Mouse (Mus musculus) granulocyte monocyte progenitor cell, adult 5-6 weeks (primary cell): ENCODE measurements around the gene Ift46. TPM values are rescaled to one million over a fixed set of nuclear protein-coding genes. Genes with fewer than 3 reads are reported as not detected.

ENCODE experiments used
- ATAC-seq: replicated peaks from 2 replicates; pipeline ENCODE4 v1.8.0; 2016; ENCODE audit warnings: mild to moderate bottlenecking, moderate TSS enrichment, inconsistent platforms; ENCODE audit not compliant: poor library complexity, severe bottlenecking
- total RNA-seq, 2 experiments: library from RNA; stranded (forward) in 1 of 2; stranded (reverse) in 1 of 2; fragments of 200-712, 200-1000 nt in 1 of 2; fragments of >200 nt in 1 of 2; fragmentation: Nextera tagmentation in 1 of 2; gene quantifications; 2 replicates each; pipeline ENCODE4 v1.2.3; 2014 to 2017

Ift46 gene
- total RNA-seq (2014; fragmentation: Nextera tagmentation) (19.8 and 43.7 TPM in 2 replicates), total RNA-seq (2017) (32.7 and 39.6 TPM in 2 replicates)

DNA sequence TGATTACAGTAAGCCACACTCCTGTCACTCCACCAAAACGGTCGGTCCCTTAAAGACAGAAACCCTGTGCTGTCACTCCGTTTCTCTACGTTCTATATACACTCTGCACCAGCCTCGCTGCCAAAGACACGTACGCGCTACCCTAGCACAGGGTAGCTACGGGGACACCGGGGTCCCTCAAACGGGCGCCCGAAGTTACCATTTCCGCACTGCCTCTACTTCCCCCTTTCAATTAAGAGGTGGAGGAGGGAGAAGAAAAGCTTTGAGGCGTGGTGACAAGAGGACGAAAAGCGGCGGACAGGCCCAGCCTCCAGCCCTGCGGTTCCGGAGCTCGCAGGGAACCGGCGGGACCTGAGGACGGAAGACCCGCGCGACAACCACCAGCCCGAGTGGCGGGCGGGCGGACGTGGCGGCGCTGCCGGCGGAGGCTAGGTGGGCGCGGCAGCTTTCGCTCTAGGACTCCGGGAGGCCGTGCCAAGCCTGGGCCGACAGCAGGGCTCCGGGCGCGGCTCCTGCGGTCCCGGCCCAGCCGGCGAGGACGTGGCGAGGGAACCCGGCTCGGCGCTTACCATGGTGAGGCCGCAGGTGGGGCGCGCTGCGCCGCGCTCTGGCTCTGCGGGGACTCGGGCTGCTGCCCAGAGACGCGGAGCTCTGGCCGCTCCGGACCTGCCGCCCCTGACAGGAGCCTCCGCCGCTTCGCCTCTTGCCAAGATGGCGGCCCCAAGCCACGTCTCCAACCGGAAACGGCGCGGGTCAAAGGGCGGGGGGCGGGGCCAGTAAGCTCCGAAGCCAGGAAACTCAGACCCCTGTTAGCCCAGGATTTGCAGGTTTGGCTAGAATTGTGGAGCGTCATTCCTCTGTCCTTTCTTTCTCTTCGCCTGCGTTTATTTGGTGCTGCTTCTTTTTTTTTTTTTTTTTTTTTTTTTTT is at the start of gene Ift46, which contains the start of gene Arcn1:
Ift46 (plus strand) TSS at position 808 of the 928 bp plus-strand sequence.
Arcn1 (minus strand) TSS at position 745 of the 928 bp plus-strand sequence.
- peak; percentile 92 for ATAC-seq

DNA sequence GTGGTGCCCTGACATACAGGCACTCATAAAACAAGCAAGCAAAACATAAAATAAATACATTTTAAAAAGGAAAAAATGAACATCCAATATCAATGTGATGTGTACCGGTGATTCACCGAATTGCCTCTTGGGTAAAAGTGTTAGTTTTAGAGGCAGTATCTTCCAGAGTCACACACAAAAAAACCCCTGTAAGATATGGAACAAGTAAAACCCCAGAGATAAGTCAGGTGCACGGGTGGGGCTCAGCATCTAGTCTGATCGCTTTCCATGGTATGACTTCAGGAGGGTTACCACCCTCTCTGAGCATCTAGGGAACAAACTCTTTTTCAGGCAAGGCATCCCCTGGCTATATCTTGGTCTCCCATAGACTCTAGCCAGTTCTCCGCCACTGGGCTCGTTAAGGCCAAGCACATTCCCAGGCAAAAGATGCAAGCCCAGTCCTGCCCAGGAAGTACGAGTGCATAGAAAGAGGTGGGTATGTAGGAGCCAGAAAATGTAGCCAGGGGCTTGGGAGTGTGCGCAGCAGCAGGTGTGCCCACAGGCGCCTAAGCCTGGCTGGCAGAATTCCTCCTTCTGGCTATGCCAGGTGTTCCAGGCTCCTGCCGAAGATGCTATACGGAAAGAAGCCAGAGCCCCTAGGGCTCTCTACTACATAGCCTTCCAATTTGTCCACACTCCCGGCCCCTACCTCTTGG is 48.6 kb upstream of the Ift46 start:
- no peak for ATAC-seq

DNA sequence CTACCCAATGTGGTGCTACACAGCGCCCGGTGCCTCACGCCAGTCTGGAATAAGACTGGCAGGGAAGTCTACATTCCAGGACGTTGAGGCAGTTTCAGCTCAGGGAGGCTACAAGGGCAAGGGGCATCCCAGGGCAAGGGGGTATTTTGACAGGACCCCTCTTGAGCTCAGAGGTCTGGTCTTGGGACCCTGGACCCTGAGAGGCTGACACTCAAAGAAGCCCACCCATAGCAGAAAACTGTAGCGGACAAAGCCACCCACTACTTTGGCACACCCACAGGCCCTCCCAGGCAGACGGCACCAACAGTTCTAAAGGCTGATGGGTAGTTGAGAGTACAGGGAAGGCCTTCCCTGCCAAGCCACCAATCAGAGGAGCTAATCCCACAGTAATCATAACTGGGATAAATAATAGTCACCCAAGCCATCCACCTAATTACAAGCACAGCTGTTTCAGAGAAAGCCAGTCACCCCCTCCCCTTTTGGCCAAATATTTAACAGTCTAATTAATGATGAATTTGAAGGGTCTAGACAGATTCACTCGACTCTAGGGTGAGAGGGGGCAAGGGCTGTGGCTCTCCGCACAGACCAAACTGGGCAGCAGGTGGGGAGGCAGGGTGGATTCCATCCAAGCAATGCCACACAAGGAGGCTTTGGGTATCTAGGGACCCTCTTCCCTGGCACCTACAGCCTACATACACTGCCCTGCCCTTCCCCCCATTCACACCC is 47.9 kb upstream of the Ift46 start:
- ATAC-seq: no peak

DNA sequence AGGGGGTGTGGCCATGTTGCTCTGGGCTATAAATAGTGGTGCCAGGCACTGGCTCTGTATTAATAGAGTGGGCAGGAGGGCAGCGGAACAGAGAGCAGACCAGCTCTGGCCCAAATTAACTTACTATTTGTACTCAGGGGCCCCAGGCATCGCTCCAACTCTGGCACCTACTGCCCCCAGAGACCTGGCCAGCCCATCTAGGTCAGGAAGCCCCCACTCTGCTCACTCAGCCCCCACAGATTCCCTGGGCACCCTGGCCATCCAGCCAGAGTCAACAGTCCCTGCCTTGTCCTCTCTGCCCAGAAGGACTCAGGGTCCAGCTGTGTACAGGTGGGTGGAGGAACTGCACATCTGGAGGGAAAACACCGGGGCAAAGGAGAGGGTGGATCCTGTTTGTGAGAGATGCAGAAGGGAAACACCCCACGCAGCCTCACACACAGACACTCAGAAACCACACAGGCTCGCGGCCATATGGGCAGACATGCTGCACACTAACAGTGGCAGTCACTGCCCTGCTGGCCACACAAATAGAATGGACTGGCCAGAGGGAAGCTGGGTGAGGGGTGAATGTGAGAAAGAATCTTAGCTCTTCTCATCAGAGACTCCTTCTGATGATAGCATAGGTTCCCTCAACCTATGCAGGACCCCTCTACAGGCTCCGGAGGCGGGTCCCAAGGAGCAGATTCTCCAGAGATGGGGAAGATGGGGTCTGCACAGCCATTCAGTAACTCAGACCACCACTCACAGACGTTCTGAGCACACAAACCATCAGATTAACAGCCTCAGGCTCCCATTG is 47.2 kb upstream of the Ift46 start:
- no peak; the same call in 1 of the 2 replicates for ATAC-seq

DNA sequence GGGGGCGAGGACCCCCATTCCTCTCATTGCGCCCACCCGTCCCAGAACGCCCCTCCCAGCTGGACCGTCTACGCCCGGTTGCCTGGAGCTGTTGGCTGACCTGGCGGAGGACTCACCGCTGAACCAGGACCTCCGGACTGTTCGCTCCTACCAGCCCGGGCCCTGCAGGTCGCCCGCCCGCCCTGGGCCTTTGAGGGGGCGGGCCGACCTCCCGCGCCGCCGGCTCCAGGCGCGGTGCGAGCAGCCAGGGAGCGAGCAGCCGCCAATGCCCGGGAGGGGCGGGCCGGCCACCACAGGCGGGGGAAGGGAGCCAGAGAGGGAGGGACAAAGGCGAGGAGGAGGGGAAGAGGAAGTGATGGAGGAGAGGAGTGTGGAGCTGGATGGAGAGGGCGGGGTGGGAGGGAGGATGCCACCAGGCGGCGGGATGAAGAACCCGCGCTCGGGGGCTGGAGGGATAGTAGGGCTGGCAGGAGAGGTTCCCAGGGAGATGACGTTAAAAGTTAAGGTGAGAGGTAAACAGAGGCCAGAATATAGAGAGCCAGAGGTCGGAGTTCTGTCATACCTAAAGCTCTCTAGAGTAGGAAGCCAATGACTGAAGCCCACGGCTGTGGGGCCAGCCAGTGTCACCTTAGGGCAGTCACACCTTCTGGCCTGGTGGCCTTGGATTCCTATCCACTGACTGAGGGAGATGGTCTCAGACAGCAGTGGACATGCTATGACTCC is 46.4 kb upstream of the Ift46 start:
- peak; percentile 91 for ATAC-seq

DNA sequence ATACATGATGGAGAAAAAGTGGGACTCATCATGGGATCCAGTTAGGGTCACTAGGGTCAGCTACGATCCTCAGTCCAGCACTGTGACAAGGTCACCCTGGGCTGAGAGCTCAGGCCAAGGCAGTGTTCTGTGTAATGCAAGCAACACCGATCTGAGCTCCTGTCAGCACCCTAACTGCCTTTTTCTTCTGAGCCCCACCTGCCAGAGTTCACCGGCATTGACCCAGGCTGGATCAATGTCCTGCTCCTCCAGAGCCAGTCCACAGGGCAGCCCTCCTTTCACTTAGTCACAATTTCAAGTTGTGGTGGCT is 45.9 kb upstream of the Ift46 start:
- ATAC-seq: no peak

DNA sequence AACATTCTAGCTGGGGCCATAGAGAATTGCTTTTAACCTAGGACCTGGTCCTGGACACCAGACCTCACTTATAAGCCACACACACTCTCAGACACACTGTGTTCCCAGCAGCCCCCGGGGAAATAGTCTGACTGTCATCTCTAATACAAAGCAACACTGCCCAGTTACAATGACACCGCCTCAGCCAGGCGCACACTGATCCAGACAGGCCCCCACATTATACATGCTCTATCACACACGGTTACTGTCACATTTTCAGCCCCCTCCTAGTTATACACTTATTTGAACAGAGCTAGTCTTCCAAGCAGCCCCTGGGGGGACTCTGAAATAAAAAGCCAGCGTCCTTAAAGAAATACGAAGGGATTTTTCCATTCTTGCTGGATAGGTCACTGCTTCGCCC is 45.1 kb upstream of the Ift46 start:
- no peak for ATAC-seq

DNA sequence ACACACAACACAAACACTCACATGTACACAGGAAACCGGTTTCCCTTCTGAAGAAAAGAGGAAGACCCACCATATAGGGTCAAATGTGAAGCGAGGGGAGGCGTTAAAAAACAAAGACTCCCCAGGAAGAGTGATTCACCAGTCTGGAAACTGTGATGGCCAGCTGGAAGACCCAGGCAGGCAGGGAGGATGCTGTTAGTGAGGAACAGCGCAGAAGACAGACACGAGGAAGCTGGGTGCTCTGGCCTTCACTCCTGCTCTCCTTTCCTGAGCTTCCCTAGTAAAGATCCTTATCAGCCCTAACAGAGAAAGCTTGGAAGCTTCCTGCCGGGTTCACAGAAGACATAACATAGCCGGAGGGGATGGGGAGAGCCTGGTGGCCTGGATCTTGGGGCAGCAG is 44.7 kb upstream of the Ift46 start:
- peak; percentile 33 for ATAC-seq

DNA sequence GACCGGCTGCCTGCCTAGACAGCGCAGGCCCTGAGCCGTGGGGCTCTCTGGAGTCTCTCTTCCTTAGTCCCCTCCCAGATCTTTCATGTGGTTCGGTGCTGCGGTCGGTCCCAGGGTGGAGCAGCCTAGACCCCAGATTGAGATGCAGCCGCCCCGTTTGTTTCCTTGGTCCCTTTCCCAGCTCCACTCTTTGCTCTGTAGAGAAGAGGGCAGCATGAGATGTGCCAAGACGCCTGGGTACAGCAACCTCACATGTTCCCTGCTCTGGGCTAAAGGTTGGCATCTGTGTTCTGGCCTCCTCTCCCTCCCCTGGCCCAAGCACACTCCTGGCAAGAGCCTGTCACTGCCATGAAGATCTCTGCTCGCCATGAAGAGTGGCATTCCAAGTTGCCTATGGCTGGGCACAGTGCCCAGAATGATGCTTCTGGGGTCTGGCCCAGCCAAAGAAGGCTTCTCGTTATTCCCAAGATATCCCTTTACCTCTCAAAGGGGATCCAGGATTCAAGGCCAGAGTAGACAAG is 44.1 kb upstream of the Ift46 start:
- no peak for ATAC-seq

DNA sequence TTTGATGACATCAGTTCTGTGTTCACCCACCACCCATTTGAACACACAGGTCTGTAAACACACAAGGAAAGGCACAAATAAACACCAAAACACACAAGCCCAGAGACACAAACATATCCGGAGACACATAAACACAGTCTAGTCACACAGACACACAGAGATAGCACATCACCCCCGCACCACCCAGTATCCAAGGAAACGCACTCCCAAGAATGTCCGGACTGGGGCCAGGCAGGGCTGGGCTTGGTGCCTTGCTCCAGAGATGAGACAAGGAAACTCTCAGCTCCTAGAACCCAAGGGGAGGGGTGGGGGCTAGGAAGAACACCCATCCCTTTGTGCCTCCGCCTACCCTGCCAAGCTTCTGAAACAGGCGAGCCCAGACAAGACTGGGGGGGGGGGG is 43.5 kb upstream of the Ift46 start:
- no peak for ATAC-seq

DNA sequence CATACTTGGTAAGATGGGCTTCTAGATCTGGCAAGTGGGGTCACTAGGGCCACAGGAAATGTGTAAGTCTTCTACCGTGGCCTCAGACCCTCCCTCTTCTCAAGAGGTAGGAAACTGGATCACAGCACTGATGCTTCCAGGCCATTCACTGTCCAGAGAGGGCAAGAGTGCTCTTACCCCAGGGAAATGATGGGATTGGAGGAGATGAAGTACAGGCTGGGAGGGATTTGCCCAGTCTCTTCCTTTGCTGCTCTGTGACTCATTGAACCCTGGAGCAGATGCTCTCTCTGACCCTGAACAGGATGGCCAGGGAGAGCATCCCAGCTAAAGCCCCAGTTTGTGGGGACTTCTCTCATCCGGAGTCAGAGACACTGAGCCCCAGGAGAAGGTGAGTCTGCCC is 43.0 kb upstream of the Ift46 start:
- ATAC-seq: no peak

DNA sequence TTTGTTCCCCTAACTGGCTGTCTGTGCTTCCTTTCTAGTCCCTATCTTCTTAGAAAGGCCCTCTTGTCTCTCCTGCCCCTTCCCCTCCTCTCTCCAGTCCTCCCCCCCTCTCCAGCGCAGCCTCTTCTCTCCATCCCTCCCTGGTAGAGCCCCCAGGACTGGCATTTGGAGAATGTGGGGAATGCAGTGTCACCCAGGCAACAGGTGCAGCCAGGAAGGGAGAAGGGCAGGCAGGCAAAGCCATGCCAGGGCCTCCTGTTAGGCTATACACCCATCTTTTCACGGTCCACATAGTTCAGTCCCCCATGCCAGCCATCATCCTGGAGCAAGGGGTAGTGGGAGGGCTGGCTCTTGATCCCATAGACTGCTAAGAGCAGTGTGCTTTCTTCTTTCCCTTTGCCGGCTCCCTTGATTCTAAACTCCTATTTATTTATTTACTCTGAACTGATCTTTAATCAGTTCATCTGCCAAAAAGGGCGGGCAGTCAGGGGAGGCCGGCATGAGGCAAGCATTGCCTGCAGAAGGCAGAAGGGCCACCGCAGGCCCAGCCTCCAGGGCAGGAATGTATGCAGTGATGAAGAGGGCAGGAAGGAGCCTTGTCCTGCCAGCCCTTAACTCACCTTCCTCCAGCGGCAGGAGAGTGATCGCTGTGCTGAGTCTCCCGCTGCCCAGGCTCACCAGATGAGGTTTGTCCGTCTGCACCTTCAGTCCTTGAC is 41.1 kb upstream of the Ift46 start:
- no peak for ATAC-seq

DNA sequence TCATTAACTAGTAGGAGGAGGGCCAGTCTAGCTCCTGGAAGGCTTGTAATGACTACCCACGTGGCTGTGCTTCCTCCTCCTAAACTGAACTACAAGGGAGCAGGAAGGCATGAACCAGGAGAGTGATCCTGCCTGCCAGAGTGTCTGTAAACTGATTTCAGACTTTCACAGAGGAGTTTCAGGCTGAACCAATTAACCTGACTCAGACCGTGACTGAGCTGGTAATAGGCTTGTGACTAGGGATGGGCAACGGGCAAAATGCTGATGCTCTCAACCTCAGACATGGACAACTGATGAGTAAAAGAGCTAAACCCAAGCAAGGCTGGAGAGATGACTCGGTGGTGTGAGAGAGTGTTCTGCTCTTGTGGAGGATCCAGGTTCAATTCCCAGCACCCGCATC is 40.3 kb upstream of the Ift46 start:
- ATAC-seq: no peak

DNA sequence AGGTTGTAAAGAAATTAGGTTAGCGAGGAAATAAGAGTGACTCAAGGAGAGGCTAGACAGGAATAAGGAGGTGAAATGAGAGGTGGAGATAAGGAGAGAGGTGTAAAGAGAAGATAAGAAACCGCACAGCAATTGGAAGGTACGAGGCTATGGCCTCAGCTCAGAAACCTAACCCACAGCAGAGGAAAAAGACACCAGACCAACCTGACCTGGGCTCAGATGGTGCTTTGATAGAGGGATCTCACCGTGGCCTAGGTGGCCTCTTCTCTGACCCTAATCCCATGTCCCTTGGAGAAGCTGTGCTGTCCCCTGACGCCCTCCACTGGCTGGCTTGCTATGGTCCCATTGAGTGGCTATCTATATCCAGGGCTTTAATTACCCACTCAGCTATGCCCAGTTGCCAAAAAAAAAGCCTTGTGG is 35.6 kb upstream of the Ift46 start:
- no peak for ATAC-seq

DNA sequence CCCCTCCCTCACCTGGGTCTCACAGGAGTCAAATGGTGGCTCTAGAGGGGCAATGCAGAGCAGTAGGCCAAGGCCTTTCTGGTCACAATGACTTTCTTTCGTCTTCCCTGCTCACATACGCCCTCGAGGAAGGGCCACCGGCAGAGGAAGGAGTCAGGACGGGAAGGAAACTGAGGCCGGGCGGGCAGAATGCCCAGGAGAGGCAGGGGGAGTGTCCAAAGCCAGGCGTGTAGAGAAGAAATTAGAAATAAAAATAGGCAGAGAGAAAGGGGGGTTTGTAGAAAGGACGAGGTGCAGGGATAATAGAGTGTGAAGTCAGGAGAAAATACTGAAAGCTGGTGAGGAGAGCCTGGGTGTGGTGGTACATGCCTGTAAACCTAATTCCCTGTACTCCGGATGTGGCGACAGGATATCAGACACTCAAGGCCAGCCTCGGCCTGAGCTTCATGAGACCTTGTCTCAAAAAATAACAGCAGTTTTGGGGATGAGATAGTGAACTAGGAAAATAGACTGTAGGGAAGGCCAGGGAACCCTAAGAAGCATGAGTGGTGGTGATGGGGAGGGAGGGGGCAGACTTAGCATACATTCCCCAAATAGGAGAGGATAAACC is 34.7 kb upstream of the Ift46 start:
- ATAC-seq: no peak

DNA sequence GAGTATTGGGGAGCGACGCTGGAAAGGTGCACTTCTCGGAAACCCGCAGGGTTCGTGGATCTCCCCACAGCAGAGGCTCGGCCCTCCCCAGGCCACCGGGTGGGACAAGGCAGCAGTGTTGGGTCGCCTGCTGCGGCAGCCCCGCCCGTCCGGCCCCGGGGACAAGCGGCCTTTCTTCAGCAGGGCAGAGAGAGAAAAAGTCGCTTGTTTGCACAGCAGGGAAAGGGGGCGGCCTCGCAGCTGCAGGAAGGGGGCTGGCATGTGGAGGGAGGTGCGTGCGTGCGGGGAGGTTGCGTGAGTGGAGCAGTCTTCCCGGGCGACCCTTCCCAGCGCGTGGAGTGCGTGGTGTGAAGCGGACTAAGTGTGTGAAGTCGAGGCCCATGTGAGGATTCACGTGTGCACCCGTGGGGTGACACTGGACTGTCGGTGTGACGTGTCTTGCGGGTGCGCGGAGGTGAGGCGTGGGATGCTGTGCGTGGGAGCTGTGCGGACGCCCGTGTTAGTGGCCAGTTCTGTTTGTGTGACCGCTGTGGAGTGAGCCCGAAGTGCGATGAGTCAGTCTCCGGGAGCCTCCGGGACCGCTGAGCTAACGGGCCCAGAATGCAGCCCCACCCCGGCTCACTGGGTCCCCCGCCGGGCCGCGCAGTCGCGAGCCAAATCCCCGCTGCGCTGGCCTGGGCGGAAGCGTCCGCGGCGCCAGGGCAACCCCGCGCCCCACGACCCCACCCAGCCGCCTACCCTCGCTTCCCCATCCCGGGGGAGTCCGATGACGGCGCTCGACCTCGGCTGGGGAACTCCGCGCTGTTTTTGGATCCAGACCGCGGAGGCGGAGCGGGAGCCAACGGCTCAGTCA is 33.8 kb upstream of the Ift46 start:
- ATAC-seq: peak; percentile 68
